In the genomic region with DNA sequence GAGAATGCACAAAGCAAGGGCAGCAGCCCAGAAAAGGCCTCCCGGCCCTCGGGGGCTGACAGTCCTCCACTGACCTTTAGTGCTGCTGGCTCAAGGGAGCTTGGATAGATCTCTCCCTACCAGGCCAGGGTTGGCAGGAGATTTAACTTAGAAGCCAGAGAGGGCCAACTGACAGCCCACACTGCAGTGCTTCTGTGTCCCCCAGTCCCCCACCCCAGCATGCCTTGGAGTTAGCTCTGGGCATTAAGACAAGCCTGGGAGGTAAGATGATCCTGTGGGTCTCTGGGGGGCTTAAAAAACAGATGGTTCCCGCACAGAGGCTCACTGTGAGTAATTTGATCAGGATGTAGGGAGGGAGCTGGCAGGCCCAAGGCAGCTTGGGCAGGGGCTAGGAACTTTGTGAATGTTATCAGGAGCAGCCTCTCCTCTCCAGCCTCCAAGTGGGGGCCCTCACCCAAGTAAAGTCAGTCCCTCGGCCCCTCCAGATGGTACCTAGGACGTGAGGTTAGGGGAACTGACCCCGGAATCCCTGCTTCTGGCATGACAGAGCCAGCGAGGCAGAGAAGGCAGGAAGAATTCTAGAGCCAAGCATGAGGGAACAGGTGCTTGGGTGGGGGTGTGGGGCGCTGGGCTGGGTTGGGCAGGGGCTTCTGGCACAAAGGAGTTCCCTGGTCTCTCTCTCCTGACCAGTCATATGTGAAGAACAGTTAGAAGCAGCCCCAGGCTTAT, we compare ENCODE assay signal across 7 mouse cellular contexts. TPM values are rescaled to one million over a fixed set of nuclear protein-coding genes. Genes with fewer than 3 reads are reported as not detected.
DNase-seq lines count a peak whose midpoint lies in the region; ATAC-seq and TF ChIP-seq lines count a peak whose summit lies in the region.

No protein-coding gene starts in this region.

- no peaks in the 10 kb centered on the region for H3K9me3 ChIP-seq in stomach, embryonic 14.5 days (ENCODE audit: control insufficient read depth, low read depth, low read length)
- no peaks in the 10 kb centered on the region for H3K9me3 ChIP-seq in stomach, postnatal 0 days (ENCODE audit: control insufficient read depth, low read length)
- no peaks in the 10 kb centered on the region for H3K9me3 ChIP-seq in limb, embryonic 14.5 days (ENCODE audit: control insufficient read depth, low read length)

- no peak for TF ChIP-seq CTCF in stomach, postnatal 0 days (IDR thresholded peaks at IDR 0.05; ENCODE audit: low read depth)

- 18% methylated on average over 8 of the region's 8 CpGs for WGBS in stomach, embryonic 14.5 days
- WGBS in stomach, postnatal 0 days, result 25% methylated on average over 8 of the region's 8 CpGs
- 10% methylated on average over 7 of the region's 8 CpGs for WGBS in limb, embryonic 14.5 days

- no peaks in the 10 kb centered on the region for H3K27me3 ChIP-seq in stomach, embryonic 14.5 days (ENCODE audit: control insufficient read depth, insufficient read depth, low read length)
- H3K27me3 ChIP-seq in stomach, postnatal 0 days (ENCODE audit: control insufficient read depth, insufficient read depth, low read length), result no peaks in the 10 kb centered on the region
- no peaks in the 10 kb centered on the region for H3K27me3 ChIP-seq in limb, embryonic 14.5 days (ENCODE audit: control insufficient read depth, insufficient read depth, low read length)

- DNase-seq in stomach, postnatal 0 days (ENCODE audit: low spot score), result no peak
- DNase-seq in gastrocnemius, postnatal 10 days, result peak; percentile 56
- peak; percentile 68 for DNase-seq in limb, embryonic 14.5 days (ENCODE audit: low spot score)
- DNase-seq in Muller cell, postnatal 12 days (ENCODE audit: inconsistent ontology term), result no peak
- no peak for DNase-seq in spleen, postnatal 36 days (ENCODE audit: low spot score in 2 of 2)

- no peak overlapping the region; the same call in 1 of the 2 replicates for H3K27ac ChIP-seq in stomach, embryonic 14.5 days (ENCODE audit: low read length)
- H3K27ac ChIP-seq in stomach, postnatal 0 days (replicated peaks), result no peak overlapping the region
- peak overlapping the region; percentile 13; the same call in 1 of the 2 replicates for H3K27ac ChIP-seq in limb, embryonic 14.5 days (replicated peaks; ENCODE audit: low read depth, low read length)

- no peak overlapping the region for H3K4me3 ChIP-seq in stomach, embryonic 14.5 days (ENCODE audit: low read depth, low read length)
- no peak overlapping the region for H3K4me3 ChIP-seq in stomach, postnatal 0 days (ENCODE audit: low read depth, low read length)
- no peak overlapping the region for H3K4me3 ChIP-seq in limb, embryonic 14.5 days (replicated peaks; ENCODE audit: low read length)

- H3K36me3 ChIP-seq in stomach, embryonic 14.5 days (ENCODE audit: control insufficient read depth, insufficient read depth, low read length), result no peaks in the 10 kb centered on the region
- no peaks in the 10 kb centered on the region for H3K36me3 ChIP-seq in stomach, postnatal 0 days (ENCODE audit: control insufficient read depth, insufficient read depth, low read length)
- no peaks in the 10 kb centered on the region for H3K36me3 ChIP-seq in limb, embryonic 14.5 days (ENCODE audit: control insufficient read depth, insufficient read depth, low read length)

- H3K9ac ChIP-seq in stomach, embryonic 14.5 days (replicated peaks; ENCODE audit: low read depth, low read length), result no peak overlapping the region
- H3K9ac ChIP-seq in stomach, postnatal 0 days (ENCODE audit: low read length), result no peak overlapping the region; the same call in 1 of the 2 replicates
- peak overlapping the region; percentile 21; the same call in 1 of the 2 replicates for H3K9ac ChIP-seq in limb, embryonic 14.5 days (ENCODE audit: low read depth, low read length, severe bottlenecking)

- H3K4me2 ChIP-seq in stomach, embryonic 14.5 days (replicated peaks; ENCODE audit: low read depth, low read length), result no peak overlapping the region
- H3K4me2 ChIP-seq in stomach, postnatal 0 days (replicated peaks; ENCODE audit: low read depth), result no peak overlapping the region
- H3K4me2 ChIP-seq in limb, embryonic 14.5 days (replicated peaks; ENCODE audit: low read depth, low read length, severe bottlenecking), result no peak overlapping the region

- no peak for TF ChIP-seq EP300 in stomach, postnatal 0 days (optimal IDR thresholded peaks at IDR 0.05)

- no peak for TF ChIP-seq POLR2A in limb, embryonic 14.5 days (IDR thresholded peaks at IDR 0.05; ENCODE audit: borderline replicate concordance, extremely low read depth, insufficient read depth, insufficient read length)

- peak; percentile 25; the same call in 1 of the 2 replicates for ATAC-seq in stomach, embryonic 14.5 days (ENCODE audit: insufficient number of reproducible peaks, insufficient read depth, low FRiP score, low read depth)
- ATAC-seq in stomach, postnatal 0 days (ENCODE audit: low FRiP score, low TSS enrichment), result no peak
- ATAC-seq in limb, embryonic 14.5 days (ENCODE audit: low FRiP score, low read depth), result peak; percentile 83
- no peak for ATAC-seq in activated CD4-positive, CD25-positive, alpha-beta regulatory T cell, adult 4 months

- H3K4me1 ChIP-seq in stomach, embryonic 14.5 days (ENCODE audit: control insufficient read depth, insufficient read depth, low read length), result peaks cover 3% of the 10 kb centered on the region; the same call in 1 of the 2 replicates
- H3K4me1 ChIP-seq in stomach, postnatal 0 days (replicated peaks; ENCODE audit: control insufficient read depth, insufficient read depth), result 0 out of 2 replicates have a peak, but pooled peaks cover 2% of the 10 kb centered on the region
- H3K4me1 ChIP-seq in limb, embryonic 14.5 days (ENCODE audit: control insufficient read depth, insufficient read depth, low read length), result peaks cover 9% of the 10 kb centered on the region

RNA-seq across cellular contexts. Expression of a gene that starts 9.9 kb away (rescaled TPM):
- polyA plus RNA-seq in stomach, embryonic 14.5 days (2014; fragmentation: Nextera tagmentation; extraction: Ambion mirVana), result 1.1 and 1.7 TPM in 2 replicates
- 2.8 and 2.9 TPM in 2 replicates for polyA plus RNA-seq in stomach, postnatal 0 days (2015; fragmentation: Nextera tagmentation; extraction: Ambion mirVana)
- total RNA-seq in gastrocnemius, postnatal 10 days (2021), result 10 to 100 TPM in 1 of 2 experiments, 1 to 10 TPM in 1; 9.7 to 14.6 TPM
- 4.6 and 5.9 TPM in 2 replicates for polyA plus RNA-seq in limb, embryonic 14.5 days (2012; rRNA removed)
- polyA plus RNA-seq in limb, embryonic 14.5 days (2014; fragmentation: Nextera tagmentation; extraction: Ambion mirVana), result 1.4 and 1.7 TPM in 2 replicates
- 1 to 10 TPM; 1.7 to 2.4 TPM for polyA plus RNA-seq in activated CD4-positive, CD25-positive, alpha-beta regulatory T cell, adult 4 months (2017; shearing (Covaris generic))

RNA-seq across cellular contexts. Expression of a gene that starts 26.9 kb away (rescaled TPM):
- polyA plus RNA-seq in stomach, embryonic 14.5 days (2014; fragmentation: Nextera tagmentation; extraction: Ambion mirVana), result 34.6 and 34.9 TPM in 2 replicates
- 14.7 and 16.0 TPM in 2 replicates for polyA plus RNA-seq in stomach, postnatal 0 days (2015; fragmentation: Nextera tagmentation; extraction: Ambion mirVana)
- total RNA-seq in gastrocnemius, postnatal 10 days (2021), result 1 to 10 TPM; 8.6 to 9.7 TPM
- 19.8 and 20.5 TPM in 2 replicates for polyA plus RNA-seq in limb, embryonic 14.5 days (2012; rRNA removed)
- polyA plus RNA-seq in limb, embryonic 14.5 days (2014; fragmentation: Nextera tagmentation; extraction: Ambion mirVana), result 28.8 and 34.9 TPM in 2 replicates
- polyA plus RNA-seq in activated CD4-positive, CD25-positive, alpha-beta regulatory T cell, adult 4 months (2017; shearing (Covaris generic)), result 1 to 10 TPM; 9.7 to 9.8 TPM

Comparison
In these comparisons a context has a peak if more than half of its experiments do, and no peak if none do; other contexts are left out.
1. ATAC-seq: peak in stomach, embryonic 14.5 days (single experiment) and limb, embryonic 14.5 days (single experiment); none in stomach, postnatal 0 days (single experiment) and activated CD4-positive, CD25-positive, alpha-beta regulatory T cell, adult 4 months (single experiment).
2. DNase-seq: peak in gastrocnemius, postnatal 10 days (single experiment) and limb, embryonic 14.5 days (single experiment); none in stomach, postnatal 0 days (single experiment), Muller cell, postnatal 12 days (single experiment) and spleen, postnatal 36 days (0 of 2).